Mouse (Mus musculus) left cerebral cortex, adult 9 months (tissue): ENCODE measurements around the gene Bdh1.
A peak's percentile ranks its signal among the peaks of the same experiment; 100 is the strongest.
"Not testable (repeated sequence)": the region's sequence is repeated elsewhere in the genome, so short reads cannot be mapped to it uniquely, and the experiment has no call there.

Experiments used
- DNase-seq, 2 experiments: peaks; one replicate each; pipeline ENCODE4 v3.0.0; 2022; ENCODE audit warnings: low spot score in 2 of 2

Gene Bdh1

DNA sequence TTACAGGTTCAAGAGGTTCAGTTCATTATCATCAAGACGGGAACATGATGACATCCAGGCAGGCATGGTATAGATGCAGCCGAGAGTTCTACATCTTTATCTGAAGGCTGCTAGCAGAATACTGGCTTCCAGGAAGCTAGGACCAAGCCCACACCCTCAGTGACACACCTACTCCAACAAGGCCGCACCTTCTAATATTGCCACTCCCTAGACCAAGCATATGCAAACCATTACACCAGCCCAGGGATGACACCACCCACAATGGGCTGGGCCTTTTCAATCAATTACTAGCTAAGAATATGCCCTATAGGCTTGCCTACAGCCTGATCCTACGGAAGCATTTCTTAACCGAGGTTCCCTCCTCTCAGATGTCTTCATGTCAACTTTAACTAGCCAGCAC is 42.9 kb downstream of the Bdh1 start:
- DNase-seq, result no peak

GRCm38 (mm10) chr16:31465630-31466029 is 43.5 kb downstream of the Bdh1 start:
- DNase-seq, result peak in 1 of 2 experiments; percentile 78

DNA sequence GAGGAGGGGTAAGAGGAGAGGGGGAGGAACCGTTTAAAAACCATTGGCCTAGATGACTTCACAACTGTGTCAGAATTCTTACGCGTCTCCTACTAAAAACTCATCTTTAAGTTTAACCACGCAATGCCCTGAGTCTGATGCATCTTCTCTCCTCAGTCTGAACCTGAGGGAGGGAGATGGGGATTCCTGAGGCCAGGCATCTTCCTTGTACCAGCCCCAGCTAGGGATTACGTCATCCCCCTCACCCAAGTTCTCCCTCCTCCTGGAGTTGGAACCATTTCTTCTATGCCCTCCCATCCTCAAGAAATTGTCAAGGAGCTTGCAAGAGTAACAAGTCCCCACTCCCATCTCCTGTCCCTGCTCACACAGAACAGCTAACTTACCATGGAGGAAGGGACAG is 44.0 kb downstream of the Bdh1 start:
- DNase-seq, result no peak

GRCm38 (mm10) chr16:31470819-31471218 is 48.7 kb downstream of the Bdh1 start:
- not testable (repeated sequence) for DNase-seq

GRCm38 (mm10) chr16:31471994-31472393 is 49.9 kb downstream of the Bdh1 start:
- DNase-seq, result no peak

- no peak for DNase-seq
Measured at GRCm38 (mm10) chr16:31473226-31473625, 51.1 kb downstream of the Bdh1 start.

GRCm38 (mm10) chr16:31475123-31475968 is 53.3 kb downstream of the Bdh1 start:
- DNase-seq, result no peak

DNA sequence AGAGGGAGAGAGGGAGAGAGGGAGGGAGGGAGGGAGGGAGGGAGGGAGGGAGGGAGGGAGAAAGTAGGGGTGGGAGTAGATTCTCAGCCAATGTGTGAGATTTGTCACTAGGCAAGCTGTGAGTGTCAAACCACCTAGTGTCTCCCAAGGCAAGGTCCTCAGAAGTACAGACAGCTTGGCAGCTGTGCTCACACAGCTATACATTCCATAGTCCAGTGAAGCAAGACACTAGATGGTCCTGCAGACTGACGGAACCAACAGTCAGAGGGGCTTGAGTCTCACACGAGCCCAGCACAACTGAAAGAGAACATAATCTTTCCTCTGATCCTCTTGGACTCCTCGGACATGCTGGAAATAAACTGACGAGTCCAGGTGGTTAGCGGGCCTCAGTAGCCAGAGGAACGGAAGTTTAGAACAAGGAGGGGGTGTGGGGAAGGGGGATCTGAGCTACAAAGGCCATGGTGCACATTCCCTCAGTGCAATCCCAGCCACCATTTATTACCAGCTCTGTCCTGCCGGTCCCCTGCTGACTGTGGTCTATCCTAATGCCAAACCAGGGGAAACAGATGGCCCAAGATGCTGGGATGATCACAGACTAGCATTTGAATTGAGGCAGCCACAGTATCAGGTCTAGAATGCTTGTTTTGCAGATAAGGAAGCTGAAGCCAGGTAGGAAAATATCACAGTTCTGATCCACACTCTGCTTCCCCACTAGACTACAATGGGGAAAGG is 55.0 kb downstream of the Bdh1 start:
- DNase-seq, result no peak

GRCm38 (mm10) chr16:31485336-31485735 is 63.3 kb downstream of the Bdh1 start:
- DNase-seq, result no peak

GRCm38 (mm10) chr16:31487266-31487665 is 65.2 kb downstream of the Bdh1 start:
- no peak for DNase-seq

GRCm38 (mm10) chr16:31489096-31489495 is 67.0 kb downstream of the Bdh1 start:
- no peak for DNase-seq

GRCm38 (mm10) chr16:31490967-31491366 is 68.9 kb downstream of the Bdh1 start:
- DNase-seq, result no peak

GRCm38 (mm10) chr16:31492921-31493549 is 71.0 kb downstream of the Bdh1 start:
- DNase-seq, result no peak

DNA sequence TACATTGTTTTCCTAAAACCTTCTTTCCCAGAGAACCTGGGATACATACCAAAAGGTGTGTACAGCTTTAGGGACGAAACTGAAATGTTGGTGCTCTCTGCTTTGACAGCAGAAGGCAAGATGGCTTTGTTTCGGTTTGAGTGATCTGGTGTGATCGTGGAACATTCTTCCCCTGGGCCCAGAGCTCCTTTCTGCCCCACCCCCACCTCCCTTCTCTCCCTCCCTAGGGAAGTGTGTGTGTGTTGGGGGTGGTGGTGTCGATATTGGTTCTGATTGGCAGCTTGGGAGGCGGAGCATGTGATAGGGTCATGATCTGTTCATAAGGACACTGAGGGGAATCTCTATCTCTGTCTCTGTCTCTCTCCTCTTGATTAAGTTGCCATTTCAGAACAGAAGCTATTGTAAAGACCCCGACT is 71.5 kb downstream of the Bdh1 start:
- no peak for DNase-seq

- peak; percentile 63 to 69 for DNase-seq
Measured at GRCm38 (mm10) chr16:31493991-31494390, 71.9 kb downstream of the Bdh1 start.

GRCm38 (mm10) chr16:31495356-31495755 is 73.3 kb downstream of the Bdh1 start:
- no peak for DNase-seq

DNA sequence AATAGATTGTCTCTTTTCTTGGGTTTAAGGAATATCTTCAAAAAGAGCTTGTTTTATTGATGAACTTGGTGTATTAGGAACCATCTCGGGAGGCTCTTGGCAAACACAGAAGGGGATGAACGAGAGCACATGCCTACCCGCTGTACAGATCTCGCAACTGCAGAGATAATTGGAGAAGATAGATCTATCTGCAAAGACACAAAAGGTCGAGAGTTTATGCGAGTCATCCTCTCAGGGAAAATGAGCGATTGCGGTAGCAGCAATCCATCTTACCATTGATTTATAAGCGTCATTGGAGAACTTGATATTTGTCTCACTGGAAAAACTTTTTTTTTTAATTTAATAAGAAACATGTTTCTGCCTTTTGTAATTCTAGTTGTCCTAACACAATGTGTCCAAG is 73.7 kb downstream of the Bdh1 start:
- DNase-seq, result no peak

DNA sequence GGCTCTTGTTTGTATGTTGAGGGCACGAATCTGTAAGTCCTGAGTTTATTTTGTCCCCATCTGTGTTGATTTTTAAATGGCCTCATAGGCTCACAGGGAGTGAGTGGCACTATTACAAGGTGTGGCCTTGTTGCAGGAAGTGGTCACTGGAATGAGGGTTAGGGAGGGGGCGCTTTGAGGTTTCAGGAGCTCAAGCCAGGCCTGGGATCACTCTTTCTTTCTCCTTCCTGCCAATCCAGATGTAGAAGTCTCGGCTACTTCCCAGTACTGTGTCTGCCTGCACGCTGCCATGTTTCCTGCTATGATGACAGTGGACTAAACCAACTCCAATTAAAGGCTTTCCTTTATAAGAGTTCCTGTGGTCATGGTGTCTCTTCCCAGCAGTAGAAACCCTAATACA is 76.3 kb downstream of the Bdh1 start:
- no peak for DNase-seq

DNA sequence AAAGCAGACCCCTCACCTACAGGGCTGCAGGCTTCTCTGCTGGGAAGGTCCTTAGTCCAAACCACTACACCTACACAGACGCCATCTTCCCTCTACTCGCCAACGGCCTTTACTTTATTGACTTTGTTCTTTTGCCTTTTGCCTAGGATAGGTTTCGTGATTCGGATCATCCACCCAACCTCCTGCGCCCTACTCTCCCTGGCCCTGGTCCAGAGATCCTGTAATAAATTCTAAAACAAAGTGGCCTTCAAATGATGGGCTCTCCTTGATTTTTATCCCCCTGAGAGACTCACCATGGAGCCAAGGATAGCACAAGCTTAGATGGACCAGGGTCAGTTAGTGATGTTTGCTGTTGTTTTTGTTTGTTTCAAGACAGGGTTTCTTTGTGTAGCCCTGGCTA is 76.9 kb downstream of the Bdh1 start:
- DNase-seq, result no peak

- DNase-seq, result peak; percentile 53 to 61
Measured at GRCm38 (mm10) chr16:31499681-31500310, 77.7 kb downstream of the Bdh1 start.

DNA sequence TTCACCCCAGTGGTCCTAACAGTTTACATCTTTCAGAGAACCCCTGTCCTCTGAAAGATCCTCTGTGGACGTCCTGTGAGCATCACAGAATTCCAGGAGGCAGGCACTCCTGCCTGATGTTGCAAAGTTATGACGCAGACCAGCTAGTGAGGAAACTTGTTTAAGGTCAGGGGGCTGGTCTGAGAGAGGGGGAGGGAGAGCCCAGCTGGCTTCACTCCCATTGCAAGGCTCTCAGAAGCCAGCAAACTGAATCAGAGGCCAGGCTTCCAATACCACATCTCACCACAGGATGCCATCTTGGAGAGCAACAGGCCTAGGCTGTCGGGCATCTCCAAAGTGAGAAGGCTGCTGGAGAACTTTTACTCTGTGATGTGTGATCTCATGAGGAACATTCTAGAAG is 78.5 kb downstream of the Bdh1 start:
- DNase-seq, result no peak
